8 mouse cellular contexts compared by ENCODE assay signal in the genomic region with DNA sequence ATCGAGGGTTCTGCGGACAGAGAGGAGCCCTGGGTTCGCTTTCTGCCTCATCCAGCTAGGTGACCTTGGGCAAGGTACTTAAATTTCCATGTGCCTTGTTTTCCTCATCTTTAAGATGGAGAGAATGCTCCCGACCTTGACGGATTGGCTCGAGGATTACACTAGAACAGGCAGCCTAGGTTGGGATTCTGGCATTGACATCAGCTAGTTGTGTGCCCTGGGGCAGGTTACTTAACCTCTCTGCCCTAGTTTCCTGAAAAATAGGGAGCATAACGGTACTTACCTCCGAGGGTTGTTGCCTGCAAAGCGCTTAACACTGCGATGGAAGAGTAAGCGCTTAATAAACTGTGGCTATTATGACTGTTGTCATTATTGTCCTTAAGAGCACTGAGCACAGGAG. TPM values are rescaled to one million over a fixed set of nuclear protein-coding genes. Genes with fewer than 3 reads are reported as not detected.
A peak's percentile ranks its signal among the peaks of the same experiment; 100 is the strongest.
DNase-seq lines count a peak whose midpoint lies in the region; ATAC-seq and TF ChIP-seq lines count a peak whose summit lies in the region.

No protein-coding gene starts in this region.

- peak overlapping the region; percentile 84 for H3K4me3 ChIP-seq in cerebellum, adult 2 months (replicated peaks; ENCODE audit: insufficient read depth, low read depth, low read length)
- peak overlapping the region; percentile 57 for H3K4me3 ChIP-seq in neural tube, embryonic 11.5 days (ENCODE audit: low read depth, low read length)
- peak overlapping the region; percentile 67 for H3K4me3 ChIP-seq in limb, embryonic 10.5 days
- H3K4me3 ChIP-seq in small intestine, adult 2 months (ENCODE audit: low read depth, low read length): peak overlapping the region; percentile 63

- ATAC-seq in neural tube, embryonic 11.5 days (ENCODE audit: insufficient read depth, low FRiP score, low TSS enrichment): no peak

- H3K9me3 ChIP-seq in neural tube, embryonic 11.5 days (ENCODE audit: control insufficient read depth, low read length): no peaks in the 10 kb centered on the region
- H3K9me3 ChIP-seq in limb, embryonic 10.5 days (replicated peaks): no peaks in the 10 kb centered on the region

- no peak for TF ChIP-seq POLR2A in cerebellum, adult 2 months (IDR thresholded peaks at IDR 0.05; ENCODE audit: borderline replicate concordance, insufficient read depth, low read length)
- TF ChIP-seq POLR2A in small intestine, adult 2 months (IDR thresholded peaks at IDR 0.05; ENCODE audit: low read depth, low read length): no peak

- peak overlapping the region; percentile 98 for H3K4me2 ChIP-seq in neural tube, embryonic 11.5 days (ENCODE audit: low read depth)

- no peak for TF ChIP-seq CTCF in cerebellum, adult 2 months (IDR thresholded peaks at IDR 0.05; ENCODE audit: borderline replicate concordance, insufficient read depth, low read depth, low read length)
- no peak for TF ChIP-seq CTCF in small intestine, adult 2 months (IDR thresholded peaks at IDR 0.05; ENCODE audit: extremely low read depth, insufficient read length, insufficient replicate concordance, low read depth, low read length)

- no peak for DNase-seq in cerebellum, adult 2 months
- DNase-seq in cerebellum, postnatal 4 days (ENCODE audit: low spot score in 2 of 2): no peak
- DNase-seq in neural tube, embryonic 11.5 days (ENCODE audit: low spot score): no peak
- no peak for DNase-seq in neural tube, embryonic 10.5 days (ENCODE audit: extremely low spot score, low spot score)
- DNase-seq in limb, embryonic 10.5 days (ENCODE audit: low spot score): no peak
- no peak for DNase-seq in thymus, postnatal 36 days
- no peak for DNase-seq in urinary bladder, postnatal 4 days (ENCODE audit: low spot score in 2 of 2)

- no peaks in the 10 kb centered on the region for H3K36me3 ChIP-seq in neural tube, embryonic 11.5 days (ENCODE audit: control insufficient read depth, insufficient read depth, low read length)
- no peaks in the 10 kb centered on the region for H3K36me3 ChIP-seq in limb, embryonic 10.5 days
- H3K36me3 ChIP-seq in small intestine, adult 2 months (ENCODE audit: control insufficient read depth, insufficient read depth, low read length): no peaks in the 10 kb centered on the region

- peak overlapping the region; percentile 54 for H3K9ac ChIP-seq in neural tube, embryonic 11.5 days (ENCODE audit: low read length)

- peak overlapping the region; percentile 93 for H3K27ac ChIP-seq in cerebellum, adult 2 months (ENCODE audit: insufficient read depth, low read length)
- H3K27ac ChIP-seq in neural tube, embryonic 11.5 days (ENCODE audit: low read depth, low read length): 0 out of 2 replicates have a peak overlapping the region, but pooled peaks have one; percentile 8
- H3K27ac ChIP-seq in limb, embryonic 10.5 days: 0 out of 2 replicates have a peak overlapping the region, but pooled peaks have one; percentile 50
- no peak overlapping the region for H3K27ac ChIP-seq in small intestine, adult 2 months (ENCODE audit: insufficient read depth, low read depth, low read length)

- H3K4me1 ChIP-seq in cerebellum, adult 2 months (ENCODE audit: control insufficient read depth, insufficient read depth, low read length): no peaks in the 10 kb centered on the region
- peaks cover 10% of the 10 kb centered on the region; the same call in 1 of the 2 replicates for H3K4me1 ChIP-seq in neural tube, embryonic 11.5 days (ENCODE audit: control insufficient read depth, insufficient read depth, low read length)
- H3K4me1 ChIP-seq in limb, embryonic 10.5 days: peaks cover 54% of the 10 kb centered on the region
- H3K4me1 ChIP-seq in small intestine, adult 2 months (ENCODE audit: control insufficient read depth, insufficient read depth, insufficient read length, low read length): peaks cover 14% of the 10 kb centered on the region

- under 1% methylated on average over 11 of the region's 11 CpGs for WGBS in cerebellum, adult 2 months
- WGBS in neural tube, embryonic 11.5 days: 3% methylated on average over 11 of the region's 11 CpGs
- WGBS in limb, embryonic 10.5 days: 4% methylated on average over 11 of the region's 11 CpGs
- WGBS in small intestine, adult 2 months: 4% methylated on average over 11 of the region's 11 CpGs

- H3K27me3 ChIP-seq in cerebellum, adult 2 months (ENCODE audit: control insufficient read depth, insufficient read depth, low read length): no peaks in the 10 kb centered on the region
- peaks cover 27% of the 10 kb centered on the region for H3K27me3 ChIP-seq in neural tube, embryonic 11.5 days (ENCODE audit: control insufficient read depth, insufficient read depth, low read length)
- H3K27me3 ChIP-seq in limb, embryonic 10.5 days (ENCODE audit: low read depth, poor library complexity, severe bottlenecking): peaks cover 66% of the 10 kb centered on the region
- peaks cover 14% of the 10 kb centered on the region; the same call in 1 of the 2 replicates for H3K27me3 ChIP-seq in small intestine, adult 2 months (ENCODE audit: control insufficient read depth, insufficient read depth, low read length)

RNA-seq across cellular contexts. Expression of a gene that starts 34.0 kb away (rescaled TPM):
- polyA plus RNA-seq in cerebellum, adult 2 months (2012; rRNA removed): 60.4 and 73.1 TPM in 2 replicates
- polyA plus RNA-seq in neural tube, embryonic 11.5 days (2014; fragmentation: Nextera tagmentation; extraction: Ambion mirVana): 32.1 and 34.1 TPM in 2 replicates
- 34.7 and 40.2 TPM in 2 replicates for polyA plus RNA-seq in limb, embryonic 10.5 days (2016; fragmentation: Nextera tagmentation; extraction: Ambion mirVana)
- polyA plus RNA-seq in small intestine, adult 2 months (2012; rRNA removed): 15.6 and 28.4 TPM in 2 replicates

RNA-seq across cellular contexts. Expression of a gene that starts 34.6 kb away (rescaled TPM):
- 1.3 and 1.7 TPM in 2 replicates for polyA plus RNA-seq in cerebellum, adult 2 months (2012; rRNA removed)
- polyA plus RNA-seq in neural tube, embryonic 11.5 days (2014; fragmentation: Nextera tagmentation; extraction: Ambion mirVana): 1.6 and 2.0 TPM in 2 replicates
- polyA plus RNA-seq in limb, embryonic 10.5 days (2016; fragmentation: Nextera tagmentation; extraction: Ambion mirVana): 0.45 and 1.1 TPM in 2 replicates
- polyA plus RNA-seq in small intestine, adult 2 months (2012; rRNA removed): 22.5 and 25.4 TPM in 2 replicates
